Mouse (Mus musculus): ENCODE measurements around the gene Cwc27.

The Cwc27 gene

DNA sequence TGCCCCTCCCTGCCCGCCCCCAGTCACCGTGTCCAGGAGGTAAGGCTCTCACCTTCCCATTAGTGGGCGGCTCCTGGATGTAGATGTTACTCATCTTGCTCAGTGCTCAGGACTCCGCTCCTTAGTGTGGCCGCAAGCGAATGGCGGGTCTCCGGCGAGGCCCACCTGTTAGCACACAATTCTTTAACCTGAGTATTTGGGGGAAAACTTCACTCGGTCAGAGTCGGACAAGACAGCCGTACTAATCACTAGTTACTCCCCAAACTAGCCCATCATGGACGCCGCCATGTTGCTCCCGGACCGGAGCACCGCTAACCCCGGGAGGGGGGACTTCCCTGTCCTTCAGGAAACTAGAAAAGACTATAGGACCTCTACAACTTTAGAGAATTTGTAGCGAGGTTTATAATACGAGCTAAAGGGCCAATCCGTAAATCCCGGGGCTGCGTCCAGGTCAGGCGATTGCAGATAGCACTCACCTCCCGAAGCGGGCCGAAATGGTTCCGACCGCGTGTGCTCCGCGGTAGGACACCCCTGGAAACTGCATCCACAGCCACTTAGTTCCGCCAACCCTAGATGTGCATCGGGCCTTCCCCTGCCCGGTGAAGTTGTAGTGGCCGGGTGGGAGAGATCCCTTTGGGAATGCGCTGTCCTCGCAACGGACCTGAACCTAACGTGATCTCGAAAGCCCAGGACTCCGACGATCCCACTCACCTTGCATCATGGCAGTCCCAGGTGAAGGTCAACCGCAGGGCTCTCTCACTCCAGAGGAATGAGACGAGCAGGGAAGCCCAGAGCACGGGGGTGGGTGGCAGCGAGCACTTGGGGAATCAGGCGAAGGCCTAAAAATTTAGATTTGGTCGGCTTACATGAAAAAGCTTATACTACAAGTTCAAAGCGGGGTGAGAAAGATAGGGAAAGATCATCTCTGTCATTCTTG, at the start of gene Cwc27:
Gene Cwc27 (minus strand): TSS at position 508 of the 937 bp plus-strand sequence.
- DNase-seq (ENCODE audit: low read depth, low spot score), result peak; percentile 92

DNA sequence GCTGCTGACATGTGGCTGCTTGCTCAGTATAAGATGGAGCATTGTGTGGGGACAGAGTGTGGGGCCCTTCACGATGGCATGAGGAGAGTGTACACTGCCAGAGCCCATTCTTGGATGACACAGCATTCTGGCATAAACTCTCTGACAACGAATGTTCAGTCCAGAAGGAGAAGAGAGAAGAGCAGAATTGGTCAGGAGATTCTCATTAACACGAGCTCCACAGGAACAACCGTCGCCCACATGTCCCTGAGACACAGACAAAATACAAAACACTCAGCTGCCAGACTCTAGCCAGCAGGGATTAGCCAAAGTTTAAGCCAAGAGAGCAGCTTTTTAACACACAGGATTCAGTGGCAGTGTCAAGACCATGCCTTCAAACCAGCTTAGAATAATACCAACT, 49.8 kb upstream of the Cwc27 start:
- no peak for DNase-seq (ENCODE audit: low read depth, low spot score)

- DNase-seq (ENCODE audit: low read depth, low spot score), result peak; percentile 14
These were observed 46.4 kb upstream of the Cwc27 start, which contains the start of gene Shisal2b for GRCm38 (mm10) chr13:104863127-104863979. Shisal2b (minus strand) TSS chr13:104863893.

- DNase-seq (ENCODE audit: low read depth, low spot score), result no peak
These were observed 36.7 kb upstream of the Cwc27 start for GRCm38 (mm10) chr13:104853645-104854044.

DNA sequence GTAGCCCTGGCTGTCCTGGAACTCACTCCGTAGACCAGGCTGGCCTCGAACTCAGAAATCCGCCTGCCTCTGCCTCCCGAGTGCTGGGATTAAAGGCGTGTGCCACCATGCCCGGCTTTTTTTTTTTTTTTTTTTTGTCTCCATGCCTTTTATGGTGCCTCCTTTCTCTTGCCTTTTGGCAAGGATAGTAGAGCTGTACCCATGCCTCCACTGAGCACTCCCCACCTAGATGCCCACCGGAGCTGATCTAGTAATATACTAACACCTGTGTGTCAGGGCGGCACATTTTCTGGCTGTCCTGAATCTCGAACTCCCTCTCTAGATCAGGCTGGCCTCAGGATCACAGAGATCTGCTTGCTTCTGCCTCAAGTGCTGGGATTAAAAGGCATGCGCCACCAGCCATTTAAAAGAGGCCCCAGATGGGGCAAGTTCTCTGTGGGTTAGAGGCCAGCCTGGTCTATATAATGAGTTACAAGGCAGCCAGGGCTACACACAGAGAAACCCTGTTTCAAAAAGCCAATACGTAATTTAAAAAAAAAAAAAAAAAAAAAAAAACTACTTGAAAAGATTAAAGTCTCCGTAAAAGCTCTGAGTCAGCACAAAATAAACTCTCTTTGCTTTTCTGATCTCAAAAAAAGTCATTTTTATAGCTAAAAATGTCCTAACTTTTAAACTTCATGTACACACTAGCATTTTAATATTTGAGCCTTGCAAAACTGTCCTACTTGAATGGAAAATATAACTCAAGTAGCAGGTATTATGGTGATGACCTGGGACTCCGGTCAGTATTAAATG, 26.6 kb upstream of the Cwc27 start:
- no peak for DNase-seq (ENCODE audit: low read depth, low spot score)

GRCm38 (mm10) chr13:104841937-104842336, 25.0 kb upstream of the Cwc27 start:
- no peak for DNase-seq (ENCODE audit: low read depth, low spot score)

- no peak for DNase-seq (ENCODE audit: low read depth, low spot score)
These were observed 20.7 kb upstream of the Cwc27 start for GRCm38 (mm10) chr13:104837628-104838027.

GRCm38 (mm10) chr13:104832811-104833210, 15.9 kb upstream of the Cwc27 start:
- DNase-seq (ENCODE audit: low read depth, low spot score), result no peak

GRCm38 (mm10) chr13:104825470-104825869, 8.5 kb upstream of the Cwc27 start:
- DNase-seq (ENCODE audit: low read depth, low spot score), result no peak

DNA sequence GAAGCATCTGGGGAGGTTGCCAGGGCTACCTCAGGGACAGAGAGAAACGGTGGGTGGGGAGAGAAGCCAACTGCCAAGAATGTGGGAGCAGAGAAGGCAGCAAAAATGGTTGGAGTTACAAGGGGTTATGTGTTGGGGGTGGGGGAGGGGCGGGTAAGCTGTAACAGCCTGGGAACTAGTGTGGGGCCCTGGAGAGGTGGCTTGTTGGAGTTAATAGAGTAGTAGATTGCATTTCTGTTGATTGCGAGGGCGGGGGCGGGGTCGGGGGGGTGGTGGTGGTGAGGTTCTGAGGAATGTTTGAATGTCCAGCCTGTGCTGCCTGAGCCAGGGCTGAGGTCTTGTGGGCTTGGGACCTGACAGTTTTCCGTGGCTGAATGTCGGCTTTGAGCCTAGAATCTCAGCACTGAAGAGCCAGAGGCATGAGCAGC, 5.5 kb upstream of the Cwc27 start:
- no peak for DNase-seq (ENCODE audit: low read depth, low spot score)

DNA sequence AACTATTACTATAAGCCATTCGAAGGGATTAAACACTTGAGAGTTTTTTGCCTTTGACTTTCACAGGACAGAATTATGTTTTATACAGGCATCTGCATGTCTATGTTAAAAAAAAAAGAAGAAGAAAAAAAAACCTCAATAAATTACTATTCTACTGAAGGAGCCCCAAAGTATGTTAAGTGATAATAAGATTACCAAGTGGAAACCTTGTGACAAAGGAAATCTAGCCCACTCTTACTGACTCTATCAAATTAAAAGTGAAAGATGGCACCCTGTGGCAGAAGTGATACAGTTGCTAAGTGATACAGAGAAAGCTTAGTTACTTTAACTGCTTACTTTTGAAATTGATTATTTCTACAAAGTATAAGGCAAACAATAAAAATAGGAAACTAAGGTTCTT, 5.0 kb upstream of the Cwc27 start:
- DNase-seq (ENCODE audit: low read depth, low spot score), result no peak

DNA sequence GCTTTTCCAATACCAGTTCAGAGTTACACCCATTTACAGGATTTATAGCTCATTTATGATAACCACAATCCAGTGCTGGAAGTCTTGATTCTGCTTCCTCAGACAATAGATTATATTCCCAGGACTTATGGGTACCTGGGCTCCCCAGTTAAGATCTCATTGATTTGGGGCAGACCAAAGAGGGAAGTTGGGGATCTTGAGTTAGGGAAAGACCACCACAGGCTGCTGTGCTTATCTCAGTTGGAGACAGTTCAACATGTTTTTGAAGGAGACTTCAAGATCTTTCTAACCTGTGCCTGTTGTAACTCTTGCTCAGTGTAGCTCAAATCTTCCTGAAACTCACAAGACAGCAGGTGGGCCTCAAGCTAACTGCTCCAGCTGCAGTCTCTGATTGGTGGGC, 4.2 kb upstream of the Cwc27 start:
- no peak for DNase-seq (ENCODE audit: low read depth, low spot score)

GRCm38 (mm10) chr13:104817696-104818095, 754 bp upstream of the Cwc27 start:
- no peak for DNase-seq (ENCODE audit: low read depth, low spot score)

- no peak for DNase-seq (ENCODE audit: low read depth, low spot score)
These were observed 690 bp downstream of the Cwc27 start for GRCm38 (mm10) chr13:104816270-104816634.

GRCm38 (mm10) chr13:104805681-104806080, 11.3 kb downstream of the Cwc27 start:
- peak; percentile 41 for DNase-seq (ENCODE audit: low read depth, low spot score)

DNA sequence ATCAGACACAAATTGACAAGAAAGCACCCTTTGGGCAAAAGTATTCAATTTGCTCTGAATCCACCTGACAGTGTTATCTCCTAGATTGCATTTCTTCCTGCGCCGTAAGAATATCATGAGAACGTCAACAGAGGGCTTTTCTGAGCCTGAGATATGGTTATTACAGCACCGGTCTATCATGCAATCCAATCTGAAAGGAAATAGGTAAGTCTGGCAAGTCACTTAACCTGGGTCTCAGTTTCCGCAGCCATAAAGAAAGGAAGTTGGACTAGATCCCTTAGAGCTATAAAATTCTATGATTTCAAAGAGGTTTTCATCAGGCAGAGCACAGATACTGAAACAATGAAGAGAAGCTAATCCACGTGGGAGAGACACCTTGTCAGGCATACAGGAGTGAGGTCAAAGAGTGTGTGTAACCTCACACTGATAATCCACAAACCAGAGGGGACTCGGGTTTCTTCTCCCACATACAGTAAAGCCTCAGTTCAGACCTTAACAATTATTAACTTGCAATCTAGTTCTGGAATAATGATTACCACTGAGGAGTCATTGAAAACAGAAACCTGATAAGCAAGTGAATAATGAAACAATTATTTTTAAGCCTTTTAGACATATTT, 17.3 kb downstream of the Cwc27 start:
- no peak for DNase-seq (ENCODE audit: low read depth, low spot score)

DNA sequence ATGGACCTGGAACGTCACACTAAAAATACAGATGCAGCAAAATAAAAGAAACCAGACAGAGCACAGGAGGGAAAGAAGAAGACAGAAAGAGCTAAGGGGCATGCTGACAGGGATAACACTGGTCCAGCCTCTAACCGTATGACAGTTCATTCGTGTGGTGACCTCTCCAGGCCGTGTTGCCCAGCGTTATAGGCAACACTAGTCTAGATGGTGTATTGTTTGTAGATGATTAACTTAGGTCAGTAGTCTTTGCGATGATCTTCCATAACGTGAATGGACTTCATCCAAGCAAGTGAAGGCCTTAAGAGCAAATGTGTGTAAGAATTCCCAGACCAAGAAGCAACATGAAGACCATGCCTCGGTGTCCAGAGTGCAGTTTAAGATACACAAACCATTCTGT, 17.9 kb downstream of the Cwc27 start:
- DNase-seq (ENCODE audit: low read depth, low spot score), result no peak

- DNase-seq (ENCODE audit: low read depth, low spot score), result no peak
These were observed 22.5 kb downstream of the Cwc27 start for GRCm38 (mm10) chr13:104794421-104794820.

GRCm38 (mm10) chr13:104792184-104792583, 24.8 kb downstream of the Cwc27 start, which contains the start of gene Srek1ip1:
Srek1ip1 (plus strand) TSS chr13:104792484.
- no peak for DNase-seq (ENCODE audit: low read depth, low spot score)

- peak; percentile 61 for DNase-seq (ENCODE audit: low read depth, low spot score)
These were observed 27.3 kb downstream of the Cwc27 start for GRCm38 (mm10) chr13:104789663-104790062.

DNA sequence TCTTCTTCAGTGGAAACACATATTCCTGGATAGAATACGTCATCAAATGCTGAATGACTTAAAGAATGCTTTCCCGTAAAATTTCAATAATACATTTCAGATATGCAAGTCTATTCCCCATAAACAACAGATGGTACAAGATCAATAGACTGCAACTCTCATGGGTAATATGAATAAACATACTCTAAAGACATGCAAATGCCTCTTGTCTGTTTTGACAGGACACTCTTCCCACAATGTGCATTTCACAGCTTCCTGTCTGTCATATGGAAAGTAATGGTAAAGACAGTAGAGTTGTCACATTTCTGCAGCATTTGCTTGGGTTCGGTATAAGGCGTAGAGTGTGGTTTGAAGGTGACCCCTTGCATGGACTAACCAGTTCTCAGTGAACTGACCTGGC, 29.7 kb downstream of the Cwc27 start:
- no peak for DNase-seq (ENCODE audit: low read depth, low spot score)

All from CD4-positive helper T cell, adult 2 months (primary cell).